Mouse (Mus musculus): ENCODE results near the gene Gm10283. TPM values are rescaled to one million over a fixed set of nuclear protein-coding genes. Genes with fewer than 3 reads are reported as not detected.
"Not testable (repeated sequence)": the region's sequence is repeated elsewhere in the genome, so short reads cannot be mapped to it uniquely, and the experiment has no call there.

Gm10283 gene
- polyA plus RNA-seq (2014; fragmentation: Nextera tagmentation; extraction: Ambion mirVana) = not detected in 2 replicates

DNA sequence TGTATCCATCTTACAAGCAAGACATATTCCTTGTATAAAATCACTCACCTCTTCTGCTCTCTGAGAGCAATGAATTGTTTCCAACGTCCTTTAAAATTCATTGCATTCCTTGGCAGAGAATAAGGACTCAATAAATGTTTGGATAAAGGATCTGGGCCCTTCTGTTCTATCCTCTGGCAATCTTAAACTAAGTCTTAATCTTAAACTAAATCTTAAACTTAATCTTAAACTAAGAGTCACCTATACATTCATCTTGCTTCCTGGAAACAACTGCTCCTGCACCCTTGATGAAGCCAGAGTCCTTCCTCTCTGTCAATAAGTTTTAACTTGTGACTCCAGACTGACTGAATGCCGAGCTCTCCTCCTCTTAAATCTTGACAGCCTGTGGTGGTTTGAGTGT, at the start of gene Gm10283:
TSS of gene Gm10283 (minus strand) at position 101 of the 400 bp plus-strand sequence.
- no peaks in the 10 kb centered on the region for H3K36me3 ChIP-seq (ENCODE audit: control insufficient read depth, insufficient read depth, low read length)
- H3K4me2 ChIP-seq (replicated peaks; ENCODE audit: low read depth, low read length) = no peak within 1 kb of the TSS
- no peak within 1 kb of the TSS for H3K4me3 ChIP-seq (ENCODE audit: low read length)
- H3K9me3 ChIP-seq (ENCODE audit: control insufficient read depth, low read length) = no peaks in the 10 kb centered on the region
- no peak within 1 kb of the TSS for H3K27ac ChIP-seq (ENCODE audit: low read depth, low read length)
- H3K4me1 ChIP-seq (ENCODE audit: control insufficient read depth, insufficient read depth, low read length) = no peaks in the 10 kb centered on the region
- 24% methylated on average over 2 of the region's 2 CpGs for WGBS
- no peak within 1 kb of the TSS for H3K9ac ChIP-seq (ENCODE audit: low read depth, low read length)
- no peaks in the 10 kb centered on the region for H3K27me3 ChIP-seq (ENCODE audit: control insufficient read depth, insufficient read depth, low read length)
- no peak for ATAC-seq (ENCODE audit: low FRiP score, low TSS enrichment)

GRCm38 (mm10) chr8:60534945-60535344, 31.9 kb upstream of the Gm10283 start:
- no peak for ATAC-seq (ENCODE audit: low FRiP score, low TSS enrichment)
- Histone ChIP-seq H3K9me3 (ENCODE audit: control insufficient read depth, low read length) (peaks cover 4% of the 10 kb centered on the region; the same call in 1 of the 2 replicates), H3K4me3 (ENCODE audit: low read length) (no peak overlapping the region), H3K4me2 (replicated peaks; ENCODE audit: low read depth, low read length) (no peak overlapping the region), H3K36me3 (ENCODE audit: control insufficient read depth, insufficient read depth, low read length) (no peaks in the 10 kb centered on the region), H3K4me1 (ENCODE audit: control insufficient read depth, insufficient read depth, low read length) (no peaks in the 10 kb centered on the region), H3K27me3 (ENCODE audit: control insufficient read depth, insufficient read depth, low read length) (no peaks in the 10 kb centered on the region), H3K9ac (ENCODE audit: low read depth, low read length) (no peak overlapping the region), H3K27ac (ENCODE audit: low read depth, low read length) (no peak overlapping the region)
- 75% methylated on average over 2 of the region's 2 CpGs for WGBS

DNA sequence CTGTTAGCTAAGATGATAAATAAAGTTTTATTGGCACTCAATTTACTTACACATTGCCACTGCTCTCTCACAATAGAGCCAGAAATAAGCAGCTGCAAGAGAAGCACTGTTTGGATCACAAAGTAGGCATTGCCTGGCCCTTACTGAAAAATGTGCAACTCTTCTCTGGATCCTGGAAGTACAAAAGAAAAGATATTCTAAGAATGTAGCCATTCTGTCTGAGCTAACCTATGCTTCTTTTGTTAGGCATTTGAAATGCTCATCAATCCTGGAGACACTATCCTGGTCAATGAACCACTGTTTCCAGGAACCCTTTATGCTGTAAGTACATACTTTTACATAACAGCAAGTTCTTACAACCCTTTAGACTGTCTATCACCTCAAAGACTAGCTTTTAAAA, 15.3 kb upstream of the Gm10283 start:
- H3K9ac ChIP-seq (ENCODE audit: low read depth, low read length) = no peak overlapping the region
- no peaks in the 10 kb centered on the region for H3K4me1 ChIP-seq (ENCODE audit: control insufficient read depth, insufficient read depth, low read length)
- H3K4me3 ChIP-seq (ENCODE audit: low read length) = no peak overlapping the region
- H3K36me3 ChIP-seq (ENCODE audit: control insufficient read depth, insufficient read depth, low read length) = no peaks in the 10 kb centered on the region
- no peak overlapping the region for H3K4me2 ChIP-seq (replicated peaks; ENCODE audit: low read depth, low read length)
- H3K27me3 ChIP-seq (ENCODE audit: control insufficient read depth, insufficient read depth, low read length) = no peaks in the 10 kb centered on the region
- ATAC-seq (ENCODE audit: low FRiP score, low TSS enrichment) = no peak
- H3K27ac ChIP-seq (ENCODE audit: low read depth, low read length) = no peak overlapping the region
- H3K9me3 ChIP-seq (ENCODE audit: control insufficient read depth, low read length) = no peaks in the 10 kb centered on the region

DNA sequence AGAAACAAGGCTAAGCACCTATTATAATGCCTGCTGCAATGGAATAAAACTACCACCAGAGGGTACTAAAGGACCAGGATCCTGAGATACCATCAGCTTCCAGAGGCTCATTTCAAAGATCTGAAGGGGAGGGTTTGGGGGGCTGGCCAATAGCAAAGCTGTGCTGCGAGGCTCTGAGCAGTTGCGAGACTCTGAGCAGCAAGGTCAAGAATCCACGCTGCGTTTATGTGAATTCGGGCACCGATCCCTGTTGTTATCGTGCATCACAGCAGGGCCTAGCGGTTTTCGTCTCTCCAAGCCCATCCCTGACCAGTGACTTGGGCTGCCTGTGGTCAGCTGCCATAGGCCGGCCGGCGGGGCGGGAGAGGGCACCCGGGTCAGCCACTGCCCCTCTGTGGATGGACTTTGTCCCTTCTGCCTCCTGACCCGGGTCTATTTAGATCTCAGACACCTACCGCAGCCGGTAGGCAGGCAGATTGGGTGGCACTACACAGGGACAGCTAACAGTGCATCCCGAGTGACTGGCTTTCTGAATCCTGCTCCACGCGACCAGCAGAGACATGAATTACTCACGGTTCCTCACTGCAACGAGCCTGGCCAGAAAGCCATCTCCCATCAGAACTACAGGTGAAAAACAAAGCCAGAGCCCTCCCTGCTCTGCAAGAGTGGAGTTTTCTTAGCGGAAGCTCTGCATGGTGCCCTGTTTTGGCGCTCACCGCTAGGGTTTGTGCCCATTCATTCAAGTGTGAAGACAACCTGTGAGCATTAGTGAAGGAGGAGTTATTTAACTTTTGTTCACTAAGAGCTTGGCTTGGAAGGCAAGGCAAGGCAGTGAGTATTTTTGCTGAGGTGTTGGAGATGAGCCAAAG, 2.9 kb upstream of the Gm10283 start, which contains the start of gene Aadat:
TSS of gene Aadat (plus strand) at position 280 of the 869 bp plus-strand sequence.
- H3K9ac ChIP-seq (ENCODE audit: low read depth, low read length) = peak within 1 kb of the TSS; percentile 61
- no peaks in the 10 kb centered on the region for H3K27me3 ChIP-seq (ENCODE audit: control insufficient read depth, insufficient read depth, low read length)
- H3K36me3 ChIP-seq (ENCODE audit: control insufficient read depth, insufficient read depth, low read length) = no peaks in the 10 kb centered on the region
- peak within 1 kb of the TSS; percentile 53 for H3K4me3 ChIP-seq (ENCODE audit: low read length)
- H3K27ac ChIP-seq (ENCODE audit: low read depth, low read length) = peak within 1 kb of the TSS; percentile 15; the same call in 1 of the 2 replicates
- no peaks in the 10 kb centered on the region for H3K9me3 ChIP-seq (ENCODE audit: control insufficient read depth, low read length)
- under 1% methylated on average over 25 of the region's 25 CpGs for whole genome bisulfite sequencing
- ATAC-seq (ENCODE audit: low FRiP score, low TSS enrichment) = peak; percentile 95
- peak within 1 kb of the TSS; percentile 92 for H3K4me2 ChIP-seq (replicated peaks; ENCODE audit: low read depth, low read length)
- no peaks in the 10 kb centered on the region for H3K4me1 ChIP-seq (ENCODE audit: control insufficient read depth, insufficient read depth, low read length)

GRCm38 (mm10) chr8:60495046-60495445, 8.0 kb downstream of the Gm10283 start:
- WGBS = 87% methylated on average over 2 of the region's 2 CpGs
- not testable (repeated sequence) for H3K27me3 ChIP-seq (ENCODE audit: control insufficient read depth, insufficient read depth, low read length); H3K9me3 ChIP-seq (ENCODE audit: control insufficient read depth, low read length); ATAC-seq (ENCODE audit: low FRiP score, low TSS enrichment); H3K9ac ChIP-seq (ENCODE audit: low read depth, low read length); H3K36me3 ChIP-seq (ENCODE audit: control insufficient read depth, insufficient read depth, low read length); H3K4me1 ChIP-seq (ENCODE audit: control insufficient read depth, insufficient read depth, low read length); H3K27ac ChIP-seq (ENCODE audit: low read depth, low read length); H3K4me3 ChIP-seq (ENCODE audit: low read length); H3K4me2 ChIP-seq (replicated peaks; ENCODE audit: low read depth, low read length)

GRCm38 (mm10) chr8:60494606-60495005, 8.4 kb downstream of the Gm10283 start:
- Histone ChIP-seq H3K27ac (ENCODE audit: low read depth, low read length) (no peak overlapping the region), H3K9ac (ENCODE audit: low read depth, low read length) (no peak overlapping the region), H3K4me1 (ENCODE audit: control insufficient read depth, insufficient read depth, low read length) (no peaks in the 10 kb centered on the region), H3K36me3 (ENCODE audit: control insufficient read depth, insufficient read depth, low read length) (no peaks in the 10 kb centered on the region), H3K4me2 (replicated peaks; ENCODE audit: low read depth, low read length) (no peak overlapping the region), H3K9me3 (ENCODE audit: control insufficient read depth, low read length) (no peaks in the 10 kb centered on the region), H3K4me3 (ENCODE audit: low read length) (no peak overlapping the region), H3K27me3 (ENCODE audit: control insufficient read depth, insufficient read depth, low read length) (no peaks in the 10 kb centered on the region)
- no peak for ATAC-seq (ENCODE audit: low FRiP score, low TSS enrichment)
- WGBS = 91% methylated on average over 11 of the region's 11 CpGs

DNA sequence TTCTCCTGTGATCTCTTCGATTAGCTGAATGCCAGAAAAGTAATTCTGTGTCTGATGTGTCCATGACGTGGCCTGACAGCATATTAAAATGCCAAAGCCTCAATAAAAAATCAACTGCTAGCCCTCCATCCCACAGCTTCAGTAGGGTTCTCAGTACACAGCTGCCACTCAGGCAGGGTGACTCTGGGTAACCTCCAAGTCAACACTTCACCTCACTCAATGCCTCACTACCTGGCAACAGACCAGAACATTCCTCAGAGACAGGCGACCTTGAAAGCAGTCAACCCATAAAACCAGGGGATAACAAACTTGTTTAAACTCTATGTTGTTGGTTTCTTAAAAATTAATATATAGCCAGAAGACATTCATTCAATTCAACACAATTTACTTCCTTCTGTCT, 10.5 kb downstream of the Gm10283 start:
- H3K9me3 ChIP-seq (ENCODE audit: control insufficient read depth, low read length) = no peaks in the 10 kb centered on the region
- no peaks in the 10 kb centered on the region for H3K27me3 ChIP-seq (ENCODE audit: control insufficient read depth, insufficient read depth, low read length)
- no peaks in the 10 kb centered on the region for H3K4me1 ChIP-seq (ENCODE audit: control insufficient read depth, insufficient read depth, low read length)
- H3K9ac ChIP-seq (ENCODE audit: low read depth, low read length) = no peak overlapping the region
- no peak overlapping the region for H3K4me3 ChIP-seq (ENCODE audit: low read length)
- peak; percentile 72; the same call in 1 of the 2 replicates for ATAC-seq (ENCODE audit: low FRiP score, low TSS enrichment)
- WGBS = 41% methylated on average over 3 of the region's 3 CpGs
- H3K36me3 ChIP-seq (ENCODE audit: control insufficient read depth, insufficient read depth, low read length) = no peaks in the 10 kb centered on the region
- H3K27ac ChIP-seq (ENCODE audit: low read depth, low read length) = no peak overlapping the region
- no peak overlapping the region for H3K4me2 ChIP-seq (replicated peaks; ENCODE audit: low read depth, low read length)

DNA sequence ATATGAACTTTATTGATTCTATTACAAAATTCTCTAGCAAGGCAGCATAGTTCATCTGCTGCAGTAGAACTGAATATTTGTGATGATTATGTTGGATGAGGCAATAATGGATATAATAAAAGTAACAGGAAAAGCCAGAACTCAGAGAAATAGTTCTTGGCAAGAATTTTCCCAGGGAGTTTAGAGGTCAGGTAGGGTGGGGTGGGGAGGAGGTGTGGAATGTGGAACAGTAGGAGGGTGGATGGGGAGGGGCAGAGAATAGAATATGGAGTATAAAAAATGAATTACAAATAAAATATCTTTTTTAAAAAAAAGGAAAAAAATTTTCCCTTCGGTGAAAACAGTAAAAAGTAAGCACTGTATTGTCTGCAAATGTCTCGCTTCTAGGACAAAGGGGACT, 11.1 kb downstream of the Gm10283 start:
- Histone ChIP-seq H3K27me3 (ENCODE audit: control insufficient read depth, insufficient read depth, low read length) (no peaks in the 10 kb centered on the region), H3K4me2 (replicated peaks; ENCODE audit: low read depth, low read length) (no peak overlapping the region), H3K4me3 (ENCODE audit: low read length) (no peak overlapping the region), H3K27ac (ENCODE audit: low read depth, low read length) (no peak overlapping the region), H3K4me1 (ENCODE audit: control insufficient read depth, insufficient read depth, low read length) (no peaks in the 10 kb centered on the region), H3K9me3 (ENCODE audit: control insufficient read depth, low read length) (no peaks in the 10 kb centered on the region), H3K9ac (ENCODE audit: low read depth, low read length) (no peak overlapping the region), H3K36me3 (ENCODE audit: control insufficient read depth, insufficient read depth, low read length) (no peaks in the 10 kb centered on the region)
- WGBS = 95% methylated on average over 2 of the region's 2 CpGs
- no peak for ATAC-seq (ENCODE audit: low FRiP score, low TSS enrichment)

- no peak overlapping the region for H3K4me2 ChIP-seq (replicated peaks; ENCODE audit: low read depth, low read length)
- H3K9ac ChIP-seq (ENCODE audit: low read depth, low read length) = no peak overlapping the region
- WGBS = 77% methylated on average over 2 of the region's 2 CpGs
- no peaks in the 10 kb centered on the region for H3K4me1 ChIP-seq (ENCODE audit: control insufficient read depth, insufficient read depth, low read length)
- ATAC-seq (ENCODE audit: low FRiP score, low TSS enrichment) = no peak
- no peaks in the 10 kb centered on the region for H3K27me3 ChIP-seq (ENCODE audit: control insufficient read depth, insufficient read depth, low read length)
- H3K4me3 ChIP-seq (ENCODE audit: low read length) = no peak overlapping the region
- no peaks in the 10 kb centered on the region for H3K9me3 ChIP-seq (ENCODE audit: control insufficient read depth, low read length)
- no peaks in the 10 kb centered on the region for H3K36me3 ChIP-seq (ENCODE audit: control insufficient read depth, insufficient read depth, low read length)
- no peak overlapping the region for H3K27ac ChIP-seq (ENCODE audit: low read depth, low read length)
Observed at GRCm38 (mm10) chr8:60490147-60490546, 12.9 kb downstream of the Gm10283 start.
